Mouse (Mus musculus): Measurements from ENCODE around the gene Cdc42bpb.

- TF ChIP-seq CTCF (IDR thresholded peaks at IDR 0.05; ENCODE audit: extremely low read depth, insufficient read length, insufficient replicate concordance, low read depth, low read length) (no peak), POLR2A (IDR thresholded peaks at IDR 0.05; ENCODE audit: low read depth, low read length) (no peak)
Measured at GRCm38 (mm10) chr12:111385883-111386641, 8.5 kb upstream of the Cdc42bpb start.

Data from small intestine, adult 2 months (tissue).